Mouse (Mus musculus): ENCODE measurements at regions not wholly inside any gene's neighbourhood (a gene's known extent, or its start where the extent isn't known, plus 50 kb on each side); places are given as distances from the start of the nearest gene placed in this dataset.

GRCm38 (mm10) chr12:8070788-8071187, 93.3 kb downstream of the Apob start:
- ATAC-seq (ENCODE audit: low FRiP score) (no peak), DNase-seq (ENCODE audit: low spot score) (no peak)
- Histone ChIP-seq H3K27ac (ENCODE audit: low read depth, low read length) (no peak overlapping the region), H3K9ac (replicated peaks; ENCODE audit: low read length, poor library complexity, severe bottlenecking) (no peak overlapping the region), H3K4me1 (ENCODE audit: insufficient read depth, low read length) (no peaks in the 10 kb centered on the region), H3K9me3 (ENCODE audit: low read length) (no peaks in the 10 kb centered on the region), H3K36me3 (ENCODE audit: insufficient read depth, low read length) (no peaks in the 10 kb centered on the region), H3K4me3 (ENCODE audit: low read depth, low read length) (no peak overlapping the region), H3K27me3 (ENCODE audit: insufficient read depth, low read length) (no peaks in the 10 kb centered on the region), H3K4me2 (ENCODE audit: low read depth, low read length, poor library complexity, severe bottlenecking) (no peak overlapping the region)
- whole genome bisulfite sequencing, result 83% methylated on average over 6 of the region's 6 CpGs
- no peak for TF ChIP-seq CTCF (IDR thresholded peaks at IDR 0.05)

GRCm38 (mm10) chr12:8071286-8071685, 93.8 kb downstream of the Apob start:
- no peak for DNase-seq (ENCODE audit: low spot score)
- Histone ChIP-seq H3K4me2 (ENCODE audit: low read depth, low read length, poor library complexity, severe bottlenecking) (no peak overlapping the region), H3K9ac (replicated peaks; ENCODE audit: low read length, poor library complexity, severe bottlenecking) (no peak overlapping the region), H3K27me3 (ENCODE audit: insufficient read depth, low read length) (no peaks in the 10 kb centered on the region), H3K9me3 (ENCODE audit: low read length) (no peaks in the 10 kb centered on the region), H3K36me3 (ENCODE audit: insufficient read depth, low read length) (no peaks in the 10 kb centered on the region), H3K4me3 (ENCODE audit: low read depth, low read length) (no peak overlapping the region), H3K4me1 (ENCODE audit: insufficient read depth, low read length) (no peaks in the 10 kb centered on the region), H3K27ac (ENCODE audit: low read depth, low read length) (no peak overlapping the region)
- WGBS, result 78% methylated on average over 4 of the region's 4 CpGs
- ATAC-seq (ENCODE audit: low FRiP score), result no peak
- TF ChIP-seq CTCF (IDR thresholded peaks at IDR 0.05), result no peak

- no peak overlapping the region for H3K4me2 ChIP-seq (ENCODE audit: low read depth, low read length, poor library complexity, severe bottlenecking)
- no peaks in the 10 kb centered on the region for H3K27me3 ChIP-seq (ENCODE audit: insufficient read depth, low read length)
- ATAC-seq (ENCODE audit: low FRiP score) (no peak), DNase-seq (ENCODE audit: low spot score) (no peak)
- no peak overlapping the region for H3K9ac ChIP-seq (replicated peaks; ENCODE audit: low read length, poor library complexity, severe bottlenecking)
- H3K27ac ChIP-seq (ENCODE audit: low read depth, low read length), result no peak overlapping the region
- no peaks in the 10 kb centered on the region for H3K4me1 ChIP-seq (ENCODE audit: insufficient read depth, low read length)
- no peak overlapping the region for H3K4me3 ChIP-seq (ENCODE audit: low read depth, low read length)
- H3K9me3 ChIP-seq (ENCODE audit: low read length), result no peaks in the 10 kb centered on the region
- H3K36me3 ChIP-seq (ENCODE audit: insufficient read depth, low read length), result no peaks in the 10 kb centered on the region
- no peak for TF ChIP-seq CTCF (IDR thresholded peaks at IDR 0.05)
Measured at GRCm38 (mm10) chr12:8076010-8076540, 98.6 kb downstream of the Apob start.

- DNase-seq (ENCODE audit: low spot score) (no peak), ATAC-seq (ENCODE audit: low FRiP score) (no peak)
- H3K9me3 ChIP-seq (ENCODE audit: low read length), result no peaks in the 10 kb centered on the region
- H3K27ac ChIP-seq (ENCODE audit: low read depth, low read length), result no peak overlapping the region
- no peaks in the 10 kb centered on the region for H3K4me1 ChIP-seq (ENCODE audit: insufficient read depth, low read length)
- no peak overlapping the region for H3K4me3 ChIP-seq (ENCODE audit: low read depth, low read length)
- 90% methylated on average over 4 of the region's 4 CpGs for WGBS
- no peak overlapping the region for H3K4me2 ChIP-seq (ENCODE audit: low read depth, low read length, poor library complexity, severe bottlenecking)
- H3K36me3 ChIP-seq (ENCODE audit: insufficient read depth, low read length), result no peaks in the 10 kb centered on the region
- no peaks in the 10 kb centered on the region for H3K27me3 ChIP-seq (ENCODE audit: insufficient read depth, low read length)
- H3K9ac ChIP-seq (replicated peaks; ENCODE audit: low read length, poor library complexity, severe bottlenecking), result no peak overlapping the region
- TF ChIP-seq CTCF (IDR thresholded peaks at IDR 0.05), result no peak
Measured at GRCm38 (mm10) chr12:8077346-8077745, 99.9 kb downstream of the Apob start.

GRCm38 (mm10) chr12:8078046-8078445, 100.6 kb downstream of the Apob start:
- H3K27ac ChIP-seq (ENCODE audit: low read depth, low read length), result no peak overlapping the region
- no peak overlapping the region for H3K4me3 ChIP-seq (ENCODE audit: low read depth, low read length)
- H3K4me2 ChIP-seq (ENCODE audit: low read depth, low read length, poor library complexity, severe bottlenecking), result no peak overlapping the region
- H3K27me3 ChIP-seq (ENCODE audit: insufficient read depth, low read length), result no peaks in the 10 kb centered on the region
- H3K9me3 ChIP-seq (ENCODE audit: low read length), result no peaks in the 10 kb centered on the region
- 92% methylated on average over 3 of the region's 3 CpGs for WGBS
- H3K4me1 ChIP-seq (ENCODE audit: insufficient read depth, low read length), result no peaks in the 10 kb centered on the region
- no peak overlapping the region for H3K9ac ChIP-seq (replicated peaks; ENCODE audit: low read length, poor library complexity, severe bottlenecking)
- no peak for ATAC-seq (ENCODE audit: low FRiP score)
- DNase-seq (ENCODE audit: low spot score), result no peak
- H3K36me3 ChIP-seq (ENCODE audit: insufficient read depth, low read length), result no peaks in the 10 kb centered on the region
- no peak for TF ChIP-seq CTCF (IDR thresholded peaks at IDR 0.05)

GRCm38 (mm10) chr12:8082688-8083661, 105.5 kb downstream of the Apob start:
- no peak overlapping the region for H3K9ac ChIP-seq (replicated peaks; ENCODE audit: low read length, poor library complexity, severe bottlenecking)
- no peak overlapping the region for H3K4me2 ChIP-seq (ENCODE audit: low read depth, low read length, poor library complexity, severe bottlenecking)
- TF ChIP-seq CTCF (IDR thresholded peaks at IDR 0.05), result no peak
- no peaks in the 10 kb centered on the region for H3K36me3 ChIP-seq (ENCODE audit: insufficient read depth, low read length)
- H3K4me3 ChIP-seq (ENCODE audit: low read depth, low read length), result no peak overlapping the region
- H3K9me3 ChIP-seq (ENCODE audit: low read length), result no peaks in the 10 kb centered on the region
- no peaks in the 10 kb centered on the region for H3K27me3 ChIP-seq (ENCODE audit: insufficient read depth, low read length)
- WGBS, result 80% methylated on average over 8 of the region's 8 CpGs
- no peak for DNase-seq (ENCODE audit: low spot score)
- H3K4me1 ChIP-seq (ENCODE audit: insufficient read depth, low read length), result no peaks in the 10 kb centered on the region
- no peak overlapping the region for H3K27ac ChIP-seq (ENCODE audit: low read depth, low read length)
- ATAC-seq (ENCODE audit: low FRiP score), result no peak

All from midbrain, postnatal 0 days (tissue).